In genomic region chr19:61199836-61200235, GRCm38 (mm10) we compare ENCODE assay signal across 10 mouse cellular contexts. TPM values are rescaled to one million over a fixed set of nuclear protein-coding genes. Genes with fewer than 3 reads are reported as not detected.
DNase-seq lines count a peak whose midpoint lies in the region; ATAC-seq and TF ChIP-seq lines count a peak whose summit lies in the region.
"Had no signal": no experiment of that assay in that cellular context is flagged by ENCODE, and none has a peak within 500 bp of the region (broad histone marks: within the 10 kb centered on the region; RNA-seq: fewer than 3 reads in every experiment).

No protein-coding gene starts in this region.

- ATAC-seq in forebrain, postnatal 0 days: no peak
- no peak for ATAC-seq in forebrain, embryonic 12.5 days (ENCODE audit: low FRiP score)
- ATAC-seq in midbrain, embryonic 16.5 days: no peak
- no peak for ATAC-seq in megakaryocyte-erythroid progenitor cell, adult 5-6 weeks (replicated peaks; ENCODE audit: low FRiP score, low TSS enrichment, poor library complexity, severe bottlenecking)

- peak; percentile 24 for DNase-seq in forebrain, postnatal 0 days
- peak; percentile 27 for DNase-seq in midbrain, embryonic 10.5 days (ENCODE audit: low spot score)
- DNase-seq in T-cell, adult 2 months (ENCODE audit: low spot score): peak; percentile 26
- DNase-seq in kidney, adult 9 months: peak; percentile 38
- DNase-seq in retina, postnatal 1 day: peak; percentile 45

- H3K4me1 ChIP-seq in forebrain, postnatal 0 days (ENCODE audit: insufficient read depth): no peaks in the 10 kb centered on the region
- H3K4me1 ChIP-seq in forebrain, embryonic 12.5 days: no peaks in the 10 kb centered on the region
- no peaks in the 10 kb centered on the region for H3K4me1 ChIP-seq in midbrain, embryonic 10.5 days
- H3K4me1 ChIP-seq in midbrain, embryonic 16.5 days (ENCODE audit: control insufficient read depth, insufficient read depth, low read length): no peaks in the 10 kb centered on the region
- H3K4me1 ChIP-seq: midbrain, embryonic 12.5 days had no signal

- H3K9me3 ChIP-seq in forebrain, postnatal 0 days (ENCODE audit: low read length): no peaks in the 10 kb centered on the region
- H3K9me3 ChIP-seq in forebrain, embryonic 12.5 days: no peaks in the 10 kb centered on the region
- H3K9me3 ChIP-seq in midbrain, embryonic 10.5 days (replicated peaks): 0 out of 2 replicates have a peak, but pooled peaks cover 4% of the 10 kb centered on the region
- no peaks in the 10 kb centered on the region for H3K9me3 ChIP-seq in midbrain, embryonic 16.5 days (replicated peaks; ENCODE audit: control insufficient read depth, low read length, poor library complexity, severe bottlenecking)
- H3K9me3 ChIP-seq: midbrain, embryonic 12.5 days had no signal

- no peaks in the 10 kb centered on the region for H3K27me3 ChIP-seq in forebrain, postnatal 0 days (ENCODE audit: insufficient read depth, low read length)
- H3K27me3 ChIP-seq in forebrain, embryonic 12.5 days: no peaks in the 10 kb centered on the region
- no peaks in the 10 kb centered on the region for H3K27me3 ChIP-seq in midbrain, embryonic 10.5 days (ENCODE audit: low read depth, poor library complexity, severe bottlenecking)
- H3K27me3 ChIP-seq in midbrain, embryonic 16.5 days (ENCODE audit: control insufficient read depth, insufficient read depth, low read depth, low read length): no peaks in the 10 kb centered on the region
- H3K27me3 ChIP-seq: midbrain, embryonic 12.5 days had no signal

- H3K4me2 ChIP-seq in forebrain, postnatal 0 days (ENCODE audit: low read depth): no peak overlapping the region
- H3K4me2 ChIP-seq in forebrain, embryonic 12.5 days: no peak overlapping the region
- no peak overlapping the region for H3K4me2 ChIP-seq in midbrain, embryonic 16.5 days (ENCODE audit: low read length)
- H3K4me2 ChIP-seq: midbrain, embryonic 12.5 days had no signal

- no peak for TF ChIP-seq CTCF in forebrain, postnatal 0 days (IDR thresholded peaks at IDR 0.05; ENCODE audit: low read depth)

- no peaks in the 10 kb centered on the region for H3K36me3 ChIP-seq in forebrain, postnatal 0 days (ENCODE audit: insufficient read depth)
- no peaks in the 10 kb centered on the region for H3K36me3 ChIP-seq in forebrain, embryonic 12.5 days (replicated peaks)
- H3K36me3 ChIP-seq in midbrain, embryonic 10.5 days: no peaks in the 10 kb centered on the region
- no peaks in the 10 kb centered on the region for H3K36me3 ChIP-seq in midbrain, embryonic 16.5 days (ENCODE audit: control insufficient read depth, insufficient read depth, low read length)
- H3K36me3 ChIP-seq: midbrain, embryonic 12.5 days had no signal

- H3K9ac ChIP-seq in forebrain, postnatal 0 days: no peak overlapping the region
- no peak overlapping the region for H3K9ac ChIP-seq in forebrain, embryonic 12.5 days
- no peak overlapping the region for H3K9ac ChIP-seq in midbrain, embryonic 16.5 days (ENCODE audit: low read depth, low read length)
- H3K9ac ChIP-seq: midbrain, embryonic 12.5 days had no signal

- 14% methylated on average over 10 of the region's 10 CpGs for WGBS in forebrain, postnatal 0 days
- 21% methylated on average over 10 of the region's 10 CpGs for WGBS in forebrain, embryonic 12.5 days
- 25% methylated on average over 10 of the region's 10 CpGs for WGBS in midbrain, embryonic 10.5 days
- 17% methylated on average over 10 of the region's 10 CpGs for WGBS in midbrain, embryonic 16.5 days

- no peak overlapping the region for H3K4me3 ChIP-seq in forebrain, postnatal 0 days (ENCODE audit: low read depth, low read length)
- H3K4me3 ChIP-seq in forebrain, embryonic 12.5 days (replicated peaks): no peak overlapping the region
- no peak overlapping the region for H3K4me3 ChIP-seq in midbrain, embryonic 10.5 days
- H3K4me3 ChIP-seq in midbrain, embryonic 16.5 days (ENCODE audit: low read depth, low read length): no peak overlapping the region
- H3K4me3 ChIP-seq: midbrain, embryonic 12.5 days had no signal

- H3K27ac ChIP-seq in forebrain, postnatal 0 days (ENCODE audit: low read depth, low read length): no peak overlapping the region
- no peak overlapping the region for H3K27ac ChIP-seq in forebrain, embryonic 12.5 days
- H3K27ac ChIP-seq in midbrain, embryonic 10.5 days (replicated peaks): no peak overlapping the region
- no peak overlapping the region for H3K27ac ChIP-seq in midbrain, embryonic 16.5 days (ENCODE audit: low read length)
- H3K27ac ChIP-seq: midbrain, embryonic 12.5 days had no signal

RNA-seq across cellular contexts. Expression of gene Gm6020, which starts 16.1 kb away (rescaled TPM):
- total RNA-seq in forebrain, postnatal 0 days (2014; rRNA removed): not detected in 2 replicates
- polyA plus RNA-seq in forebrain, postnatal 0 days (2015; fragmentation: Nextera tagmentation; extraction: Ambion mirVana): not detected in 2 replicates
- polyA plus RNA-seq in forebrain, embryonic 12.5 days (2016; fragmentation: Nextera tagmentation; extraction: Ambion mirVana): not detected in 2 replicates
- not detected in 2 replicates for polyA plus RNA-seq in midbrain, embryonic 10.5 days (2016; fragmentation: Nextera tagmentation; extraction: Ambion mirVana)
- not detected in 2 replicates for polyA plus RNA-seq in midbrain, embryonic 16.5 days (2015; fragmentation: Nextera tagmentation; extraction: Ambion mirVana)
- not detected in 2 replicates for total RNA-seq in megakaryocyte-erythroid progenitor cell, adult 5-6 weeks (2014; fragmentation: Nextera tagmentation)
- not detected in 2 replicates for total RNA-seq in megakaryocyte-erythroid progenitor cell, adult 5-6 weeks (2017)
- polyA plus RNA-seq: gonadal fat pad, adult 2 months; midbrain, embryonic 12.5 days had no signal

RNA-seq across cellular contexts. Expression of gene Gm7102, which starts 23.7 kb away (rescaled TPM):
- total RNA-seq in forebrain, postnatal 0 days (2014; rRNA removed): 0.31 and 1.00 TPM in 2 replicates
- polyA plus RNA-seq in forebrain, postnatal 0 days (2015; fragmentation: Nextera tagmentation; extraction: Ambion mirVana): 0.11 TPM in 1 of 2 replicates, not detected in the other
- 0.14 TPM in 1 of 2 replicates, not detected in the other for polyA plus RNA-seq in forebrain, embryonic 12.5 days (2016; fragmentation: Nextera tagmentation; extraction: Ambion mirVana)
- 0.09 and 0.19 TPM in 2 replicates for polyA plus RNA-seq in midbrain, embryonic 10.5 days (2016; fragmentation: Nextera tagmentation; extraction: Ambion mirVana)
- 0.19 TPM in 1 of 2 replicates, not detected in the other for polyA plus RNA-seq in midbrain, embryonic 16.5 days (2015; fragmentation: Nextera tagmentation; extraction: Ambion mirVana)
- total RNA-seq in megakaryocyte-erythroid progenitor cell, adult 5-6 weeks (2014; fragmentation: Nextera tagmentation): 1.1 TPM in 1 of 2 replicates, not detected in the other
- total RNA-seq in megakaryocyte-erythroid progenitor cell, adult 5-6 weeks (2017): not detected in 2 replicates

RNA-seq across cellular contexts. Expression of gene Csf2ra, which starts 28.4 kb away (rescaled TPM):
- total RNA-seq in forebrain, postnatal 0 days (2014; rRNA removed): 36.5 and 42.1 TPM in 2 replicates
- 20.0 and 35.8 TPM in 2 replicates for polyA plus RNA-seq in forebrain, postnatal 0 days (2015; fragmentation: Nextera tagmentation; extraction: Ambion mirVana)
- polyA plus RNA-seq in forebrain, embryonic 12.5 days (2016; fragmentation: Nextera tagmentation; extraction: Ambion mirVana): 22.2 and 24.8 TPM in 2 replicates
- polyA plus RNA-seq in midbrain, embryonic 10.5 days (2016; fragmentation: Nextera tagmentation; extraction: Ambion mirVana): 17.1 and 19.9 TPM in 2 replicates
- 62.6 and 65.5 TPM in 2 replicates for polyA plus RNA-seq in midbrain, embryonic 16.5 days (2015; fragmentation: Nextera tagmentation; extraction: Ambion mirVana)
- total RNA-seq in megakaryocyte-erythroid progenitor cell, adult 5-6 weeks (2014; fragmentation: Nextera tagmentation): 27.9 and 37.1 TPM in 2 replicates
- total RNA-seq in megakaryocyte-erythroid progenitor cell, adult 5-6 weeks (2017): 6.1 and 16.6 TPM in 2 replicates

RNA-seq across cellular contexts. Expression of gene Zfp950, which starts 59.2 kb away (rescaled TPM):
- 18.9 and 24.3 TPM in 2 replicates for total RNA-seq in forebrain, postnatal 0 days (2014; rRNA removed)
- polyA plus RNA-seq in forebrain, postnatal 0 days (2015; fragmentation: Nextera tagmentation; extraction: Ambion mirVana): 31.8 and 41.9 TPM in 2 replicates
- 36.6 and 40.8 TPM in 2 replicates for polyA plus RNA-seq in forebrain, embryonic 12.5 days (2016; fragmentation: Nextera tagmentation; extraction: Ambion mirVana)
- 25.2 and 30.1 TPM in 2 replicates for polyA plus RNA-seq in midbrain, embryonic 10.5 days (2016; fragmentation: Nextera tagmentation; extraction: Ambion mirVana)
- polyA plus RNA-seq in midbrain, embryonic 16.5 days (2015; fragmentation: Nextera tagmentation; extraction: Ambion mirVana): 49.0 and 52.7 TPM in 2 replicates
- total RNA-seq in megakaryocyte-erythroid progenitor cell, adult 5-6 weeks (2014; fragmentation: Nextera tagmentation): 34.4 and 40.7 TPM in 2 replicates
- total RNA-seq in megakaryocyte-erythroid progenitor cell, adult 5-6 weeks (2017): 27.7 and 48.3 TPM in 2 replicates
